In the genomic region with DNA sequence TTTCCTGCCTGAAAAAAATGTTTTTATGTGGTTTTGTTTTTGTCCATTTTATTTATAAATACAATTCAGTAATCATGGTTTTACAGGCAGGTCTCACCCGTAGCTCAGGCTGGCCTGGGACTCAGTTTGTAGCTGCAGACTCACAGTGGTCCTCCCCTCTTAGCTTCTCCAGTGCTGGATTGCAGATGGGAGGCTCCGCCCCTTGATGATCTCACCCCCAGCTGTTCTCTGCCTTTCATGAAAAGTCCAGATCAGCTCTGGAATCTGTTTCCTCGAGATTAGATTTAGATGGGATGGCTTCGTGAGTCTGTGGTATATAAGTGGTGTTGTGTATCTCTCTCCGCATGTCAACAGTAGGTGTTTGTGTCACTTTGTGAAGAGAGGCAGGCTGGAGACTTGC, we compare ENCODE assay signal across 13 mouse cellular contexts. TPM values are rescaled to one million over a fixed set of nuclear protein-coding genes. Genes with fewer than 3 reads are reported as not detected.
DNase-seq lines count a peak whose midpoint lies in the region; ATAC-seq and TF ChIP-seq lines count a peak whose summit lies in the region.
"Had no signal": no experiment of that assay in that cellular context is flagged by ENCODE, and none has a peak within 500 bp of the region (broad histone marks: within the 10 kb centered on the region; RNA-seq: fewer than 3 reads in every experiment).

No protein-coding gene starts in this region.

- WGBS in lung, embryonic 14.5 days, result 44% methylated on average over 5 of the region's 5 CpGs

- H3K9ac ChIP-seq in lung, embryonic 14.5 days, result no peak overlapping the region

- no peak overlapping the region for H3K27ac ChIP-seq in lung, embryonic 14.5 days (ENCODE audit: low read depth)
- H3K27ac ChIP-seq in left cerebral cortex, adult 2 months, result no peak overlapping the region

- no peaks in the 10 kb centered on the region for H3K4me1 ChIP-seq in lung, embryonic 14.5 days (ENCODE audit: insufficient read depth)

- H3K36me3 ChIP-seq in lung, embryonic 14.5 days (ENCODE audit: insufficient read depth), result 0 out of 2 replicates have a peak, but pooled peaks cover 3% of the 10 kb centered on the region

- intact Hi-C loops in left cerebral cortex, adult 2 months (cut with DNase I), result no loop called here

- ATAC-seq in frontal cortex, adult (ENCODE audit: low TSS enrichment), result peak; percentile 52; the same call in 1 of the 2 replicates
- ATAC-seq in lung, embryonic 14.5 days (ENCODE audit: insufficient read depth), result no peak; the same call in 1 of the 2 replicates
- ATAC-seq in megakaryocyte-erythroid progenitor cell, adult 5-6 weeks (replicated peaks; ENCODE audit: low FRiP score, low TSS enrichment, poor library complexity, severe bottlenecking), result 0 out of 2 replicates have a peak, but pooled peaks have one; percentile 47
- ATAC-seq: forebrain, embryonic 16.5 days had no signal

- H3K27me3 ChIP-seq in lung, embryonic 14.5 days (ENCODE audit: insufficient read depth, low read length), result no peaks in the 10 kb centered on the region

- no peak for DNase-seq in frontal cortex, postnatal 25 days (ENCODE audit: low spot score in 2 of 2)
- DNase-seq in lung, embryonic 14.5 days, result peak; percentile 46
- DNase-seq in lung, postnatal 25 days (ENCODE audit: low spot score), result no peak
- DNase-seq in R1 (ENCODE audit: low read depth, low spot score), result peak; percentile 23
- DNase-seq in left cerebral cortex, adult 2 months (ENCODE audit: extremely low spot score in 1 of 2, low spot score in 2 of 2), result no peak
- no peak for DNase-seq in layer of hippocampus, postnatal 36 days
- DNase-seq: cerebellum, adult 8-10 months; heart, postnatal 10 days; kidney, postnatal 25 days had no signal

- TF ChIP-seq CTCF in lung, embryonic 14.5 days (IDR thresholded peaks at IDR 0.05; ENCODE audit: low read depth), result no peak
- TF ChIP-seq CTCF in left cerebral cortex, adult 2 months (IDR thresholded peaks at IDR 0.05), result no peak

- H3K4me2 ChIP-seq in lung, embryonic 14.5 days, result no peak overlapping the region
- H3K4me2 ChIP-seq: liver, embryonic 11.5 days had no signal

- no peak overlapping the region for H3K4me3 ChIP-seq in lung, embryonic 14.5 days (ENCODE audit: low read depth, low read length)
- H3K4me3 ChIP-seq in left cerebral cortex, adult 2 months, result no peak overlapping the region

- H3K9me3 ChIP-seq in lung, embryonic 14.5 days (ENCODE audit: low read depth, low read length), result no peaks in the 10 kb centered on the region

RNA-seq across cellular contexts. Expression of a gene that starts 24.6 kb away (rescaled TPM):
- polyA plus RNA-seq in lung, embryonic 14.5 days (2014; fragmentation: Nextera tagmentation; extraction: Ambion mirVana), result 11.6 and 13.2 TPM in 2 replicates
- total RNA-seq in megakaryocyte-erythroid progenitor cell, adult 5-6 weeks (2014; fragmentation: Nextera tagmentation), result 46.9 and 49.2 TPM in 2 replicates
- total RNA-seq in megakaryocyte-erythroid progenitor cell, adult 5-6 weeks (2017), result 104 and 109 TPM in 2 replicates
- total RNA-seq in left cerebral cortex, adult 2 months (2021), result 10 to 100 TPM; 40.3 to 43.4 TPM
- total RNA-seq in layer of hippocampus, postnatal 36 days (2021), result 10 to 100 TPM; 48.1 to 52.3 TPM

Comparison
In these comparisons a context has a peak if more than half of its experiments do, and no peak if none do; other contexts are left out.
1. DNase-seq: peak in lung, embryonic 14.5 days (single experiment) and R1 (single experiment); none in frontal cortex, postnatal 25 days (0 of 2), lung, postnatal 25 days (single experiment), left cerebral cortex, adult 2 months (0 of 2) and layer of hippocampus, postnatal 36 days (0 of 2).